Mouse (Mus musculus): ENCODE measurements at regions not wholly inside any gene's neighbourhood (a gene's known extent, or its start where the extent isn't known, plus 50 kb on each side); places are given as distances from the start of the nearest gene placed in this dataset.

- no peaks in the 10 kb centered on the region for H3K36me3 ChIP-seq (replicated peaks in 1 of 2; ENCODE audit: control insufficient read depth in 1 of 2, insufficient read depth in 1 of 2, low read length in 1 of 2)
- H3K79me2 ChIP-seq (replicated peaks; ENCODE audit: control insufficient read depth, extremely low read depth, insufficient read depth, poor library complexity, severe bottlenecking) = no peaks in the 10 kb centered on the region
- in situ Hi-C loops (cut with MboI; ENCODE audit: low pct_ligation_motif_present, low pct_unique_long_range_greater_than_20kb, low sequenced_read_pairs) = no loop called here
- H3K9ac ChIP-seq (ENCODE audit: insufficient read depth, low read depth) = no peak overlapping the region
- H3K4me1 ChIP-seq (ENCODE audit: control insufficient read depth in 1 of 2, insufficient read depth in 2 of 2) = peaks cover 2 to 17% of the 10 kb centered on the region in 2 experiments; a peak in 3 of 4 replicates
- no peaks in the 10 kb centered on the region for H3K27me3 ChIP-seq (replicated peaks)
- no peak overlapping the region for H3K4me2 ChIP-seq (ENCODE audit: insufficient read depth, low read depth, poor library complexity, severe bottlenecking)
- dilution Hi-C loops (cut with MboI; ENCODE audit: extremely low pct_ligation_motif_present, extremely low pct_unique_long_range_greater_than_20kb, low sequenced_read_pairs) = no loop called here
- DNase-seq (ENCODE audit: extremely low read depth) = peak; percentile 60
- no peak overlapping the region for H3K4me3 ChIP-seq (replicated peaks in 1 of 3; ENCODE audit: low read depth in 2 of 3, low read length in 2 of 3, poor library complexity in 1 of 3)
- no peaks in the 10 kb centered on the region for H3K9me3 ChIP-seq (replicated peaks; ENCODE audit: low read length)
- no peak overlapping the region for H3K27ac ChIP-seq (ENCODE audit: insufficient read depth, low read depth)
- peak; percentile 72; the same call in 1 of the 2 replicates for TF ChIP-seq CHD2 (IDR thresholded peaks at IDR 0.05; ENCODE audit: low read length)
- TF ChIP-seq EP300 (IDR thresholded peaks at IDR 0.05; ENCODE audit: low read length) = peak; percentile 99
- TF ChIP-seq NRF1 (IDR thresholded peaks at IDR 0.05; ENCODE audit: low read depth, low read length) = no peak
- TF ChIP-seq MAX (IDR thresholded peaks at IDR 0.05; ENCODE audit: low read length) = no peak
- peak; percentile 63; the same call in 1 of the 2 replicates for TF ChIP-seq ETS1 (conservative IDR thresholded peaks at IDR 0.05; ENCODE audit: low read depth, low read length)
- peak; percentile 77; the same call in 1 of the 2 replicates for TF ChIP-seq TCF12 (IDR thresholded peaks at IDR 0.05; ENCODE audit: low read depth, low read length)
- peak; percentile 51; the same call in 1 of the 2 replicates for TF ChIP-seq MYC (IDR thresholded peaks at IDR 0.05; ENCODE audit: low read depth, low read length)
- peak; percentile 93 for TF ChIP-seq JUND (conservative IDR thresholded peaks at IDR 0.05; ENCODE audit: low read depth, low read length)
- no peak for TF ChIP-seq USF2 (conservative IDR thresholded peaks at IDR 0.05; ENCODE audit: low read depth, low read length)
- peak; percentile 89 for TF ChIP-seq RCOR1 (conservative IDR thresholded peaks at IDR 0.05; ENCODE audit: low read depth, low read length)
- TF ChIP-seq MAFK (IDR thresholded peaks at IDR 0.05; ENCODE audit: insufficient replicate concordance, low read length) = 0 out of 2 replicates have a peak, but pooled peaks have one; percentile 62
- peak; percentile 89 for TF ChIP-seq JUN (IDR thresholded peaks at IDR 0.05; ENCODE audit: insufficient read depth, low read depth, low read length)
- TF ChIP-seq IRF4 (IDR thresholded peaks at IDR 0.05; ENCODE audit: low read depth, low read length) = peak; percentile 95
- 0 out of 2 replicates have a peak, but pooled peaks have one; percentile 6 for TF ChIP-seq ZNF384 (IDR thresholded peaks at IDR 0.05; ENCODE audit: low read depth, low read length)
Measured at GRCm38 (mm10) chr16:84229211-84229610, 285.7 kb upstream of the A730009L09Rik start.

GRCm38 (mm10) chr16:84263746-84264145 lies 251.2 kb upstream of the A730009L09Rik start:
- dilution Hi-C loops (cut with MboI; ENCODE audit: extremely low pct_ligation_motif_present, extremely low pct_unique_long_range_greater_than_20kb, low sequenced_read_pairs) = no loop called here
- Histone ChIP-seq H3K36me3 (replicated peaks in 1 of 2; ENCODE audit: control insufficient read depth in 1 of 2, insufficient read depth in 1 of 2, low read length in 1 of 2) (no peaks in the 10 kb centered on the region), H3K79me2 (replicated peaks; ENCODE audit: control insufficient read depth, extremely low read depth, insufficient read depth, poor library complexity, severe bottlenecking) (no peaks in the 10 kb centered on the region), H3K4me3 (replicated peaks in 1 of 3; ENCODE audit: low read depth in 2 of 3, low read length in 2 of 3, poor library complexity in 1 of 3) (no peak overlapping the region), H3K4me1 (ENCODE audit: control insufficient read depth in 1 of 2, insufficient read depth in 2 of 2) (no peaks in the 10 kb centered on the region), H3K4me2 (ENCODE audit: insufficient read depth, low read depth, poor library complexity, severe bottlenecking) (no peak overlapping the region), H3K9me3 (replicated peaks; ENCODE audit: low read length) (no peaks in the 10 kb centered on the region), H3K9ac (ENCODE audit: insufficient read depth, low read depth) (no peak overlapping the region), H3K27me3 (replicated peaks) (no peaks in the 10 kb centered on the region), H3K27ac (ENCODE audit: insufficient read depth, low read depth) (no peak overlapping the region)
- in situ Hi-C loops (cut with MboI; ENCODE audit: low pct_ligation_motif_present, low pct_unique_long_range_greater_than_20kb, low sequenced_read_pairs) = no loop called here
- TF ChIP-seq RCOR1 (conservative IDR thresholded peaks at IDR 0.05; ENCODE audit: low read depth, low read length) = no peak
- TF ChIP-seq JUN (IDR thresholded peaks at IDR 0.05; ENCODE audit: insufficient read depth, low read depth, low read length) = no peak
- no peak for TF ChIP-seq BHLHE40 (IDR thresholded peaks at IDR 0.05; ENCODE audit: low read depth, low read length)
- TF ChIP-seq KAT2A (IDR thresholded peaks at IDR 0.05; ENCODE audit: insufficient replicate concordance, low read length) = no peak
- TF ChIP-seq POLR2AphosphoS2 (IDR thresholded peaks at IDR 0.05; ENCODE audit: low read depth, low read length) = no peak
- no peak for TF ChIP-seq TBP (conservative IDR thresholded peaks at IDR 0.05; ENCODE audit: low read depth, low read length)
- TF ChIP-seq USF2 (conservative IDR thresholded peaks at IDR 0.05; ENCODE audit: low read depth, low read length) = no peak
- no peak for TF ChIP-seq USF1 (IDR thresholded peaks at IDR 0.05; ENCODE audit: low read depth, low read length)
- TF ChIP-seq UBTF (IDR thresholded peaks at IDR 0.05; ENCODE audit: low read depth, low read length) = no peak
- no peak for TF ChIP-seq NELFE (IDR thresholded peaks at IDR 0.05; ENCODE audit: low read depth, low read length)
- no peak for TF ChIP-seq ETS1 (conservative IDR thresholded peaks at IDR 0.05; ENCODE audit: low read depth, low read length)
- TF ChIP-seq SIN3A (IDR thresholded peaks at IDR 0.05; ENCODE audit: low read length) = no peak
- no peak for TF ChIP-seq E2F4 (IDR thresholded peaks at IDR 0.05; ENCODE audit: insufficient replicate concordance, low read depth, low read length)
- no peak for DNase-seq (ENCODE audit: extremely low read depth)
